Mouse (Mus musculus) CD8-positive naive resting alpha-beta T cell, adult 2 months (primary cell): ENCODE data around the gene Rnase4.

Experiments
- DNase-seq, 2 experiments: peaks; one replicate each; pipeline ENCODE4 v3.0.0; 2022; ENCODE audit warnings: low read depth in 2 of 2, low spot score in 2 of 2

Rnase4 gene

DNA sequence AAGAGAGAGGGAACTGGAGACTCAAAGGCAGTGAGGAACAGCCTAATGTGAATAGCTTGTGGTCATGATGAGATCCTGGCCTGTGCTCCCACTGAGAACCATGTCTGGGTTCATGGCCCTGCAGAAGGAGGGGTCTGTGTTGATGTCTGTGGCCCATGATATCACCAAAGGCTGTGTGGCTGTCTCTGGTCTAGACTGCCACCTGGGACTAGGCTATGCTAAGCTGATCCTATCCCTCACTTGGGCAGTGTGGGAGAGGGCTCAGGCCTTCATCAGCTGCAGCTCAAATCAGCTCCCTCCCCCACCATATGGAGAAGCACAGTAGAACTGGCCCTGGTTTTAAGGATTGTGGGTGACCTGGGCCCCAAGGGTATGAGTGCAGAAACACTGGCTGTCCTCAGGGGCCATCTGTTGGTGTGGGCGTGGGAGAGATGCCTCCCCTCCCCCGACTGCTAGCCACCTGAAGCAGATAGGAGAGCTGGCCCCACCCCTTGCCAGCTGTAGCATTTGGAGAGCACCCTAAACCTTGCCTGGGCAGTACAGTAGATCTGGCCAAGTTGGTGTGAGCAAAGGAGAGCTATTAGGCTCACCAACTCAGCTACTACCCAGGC is 36.9 kb downstream of the Rnase4 start:
- DNase-seq: no peak

DNA sequence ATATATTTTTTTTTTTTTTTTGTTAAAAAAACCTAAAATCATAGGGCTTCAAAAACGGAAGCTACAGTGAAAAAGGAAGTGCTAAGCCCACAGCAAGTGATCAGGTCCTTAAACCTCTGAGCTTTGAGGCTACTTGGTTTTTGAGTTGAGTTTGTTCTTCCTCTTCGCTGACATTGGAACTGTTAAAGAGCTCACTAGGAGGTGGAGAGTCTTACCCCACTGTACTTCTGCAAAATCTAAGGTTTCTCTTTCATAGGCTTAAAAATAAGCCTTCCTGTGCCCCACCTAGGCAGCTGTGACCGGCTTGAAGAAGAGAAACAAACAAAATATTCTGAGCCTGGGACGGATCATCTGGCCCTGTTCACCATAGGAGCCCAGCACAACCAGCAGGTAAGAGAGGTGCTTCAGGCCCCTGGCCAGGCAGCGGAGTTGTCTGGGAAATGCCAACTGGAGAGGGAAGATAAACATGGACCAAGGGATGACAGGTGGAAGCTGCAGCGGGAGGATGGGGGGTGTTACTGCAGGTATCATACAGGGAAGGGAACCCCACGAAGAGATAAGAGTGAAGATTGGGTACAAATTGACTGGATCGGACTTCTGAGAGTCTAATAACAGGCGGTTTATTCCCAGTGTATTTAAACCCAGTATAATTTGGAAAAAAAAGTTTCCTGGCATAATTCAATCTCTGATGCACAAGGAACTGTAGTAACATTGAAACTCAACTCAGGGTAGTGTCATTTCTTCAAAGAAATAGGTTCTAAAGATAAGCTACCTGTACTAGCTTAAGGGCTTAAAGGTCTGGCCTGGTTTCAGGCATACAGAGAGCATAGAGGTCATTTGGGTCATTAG is 38.1 kb downstream of the Rnase4 start:
- DNase-seq: no peak

DNA sequence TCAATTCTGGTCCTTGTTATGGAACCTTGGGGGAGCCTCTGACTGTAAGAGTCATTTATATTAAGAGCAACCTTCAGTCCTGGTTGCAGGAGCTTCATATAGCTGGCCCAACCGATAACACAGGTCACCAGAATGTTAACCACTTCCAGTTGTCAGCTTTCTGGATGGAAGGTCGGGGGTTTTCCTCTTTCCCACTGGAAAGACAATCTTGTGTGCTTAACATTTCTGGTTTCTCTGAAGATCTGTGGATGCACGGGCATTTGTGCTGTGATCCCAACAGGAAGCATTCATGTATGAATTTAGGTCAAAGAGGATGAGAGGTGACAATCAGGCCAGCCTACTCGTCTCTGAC is 38.7 kb downstream of the Rnase4 start:
- no peak for DNase-seq

DNA sequence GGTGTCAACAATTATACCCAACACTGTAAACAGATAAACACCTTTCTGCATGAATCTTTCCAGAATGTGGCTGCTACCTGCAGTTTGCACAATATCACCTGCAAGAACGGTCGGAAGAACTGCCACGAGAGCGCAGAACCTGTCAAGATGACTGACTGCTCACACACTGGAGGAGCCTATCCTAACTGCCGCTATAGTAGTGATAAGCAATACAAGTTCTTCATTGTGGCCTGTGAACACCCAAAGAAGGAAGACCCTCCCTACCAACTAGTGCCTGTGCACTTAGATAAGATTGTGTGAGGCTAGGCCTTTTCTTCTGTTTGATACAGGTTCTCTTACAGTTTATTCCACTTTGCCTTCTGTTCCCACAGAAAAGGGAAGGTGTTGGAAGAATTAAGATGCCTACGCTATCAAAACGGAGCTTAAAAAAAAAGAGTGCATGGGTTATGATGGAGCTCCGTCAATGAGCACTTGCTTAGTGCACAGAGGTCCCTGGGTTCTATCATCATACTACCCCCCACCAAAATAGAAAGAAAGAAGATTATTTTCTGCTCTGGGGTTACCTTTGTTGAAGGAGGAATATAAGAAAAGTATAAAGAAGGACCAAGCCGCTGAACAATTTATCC is 39.6 kb downstream of the Rnase4 start:
- no peak for DNase-seq

DNA sequence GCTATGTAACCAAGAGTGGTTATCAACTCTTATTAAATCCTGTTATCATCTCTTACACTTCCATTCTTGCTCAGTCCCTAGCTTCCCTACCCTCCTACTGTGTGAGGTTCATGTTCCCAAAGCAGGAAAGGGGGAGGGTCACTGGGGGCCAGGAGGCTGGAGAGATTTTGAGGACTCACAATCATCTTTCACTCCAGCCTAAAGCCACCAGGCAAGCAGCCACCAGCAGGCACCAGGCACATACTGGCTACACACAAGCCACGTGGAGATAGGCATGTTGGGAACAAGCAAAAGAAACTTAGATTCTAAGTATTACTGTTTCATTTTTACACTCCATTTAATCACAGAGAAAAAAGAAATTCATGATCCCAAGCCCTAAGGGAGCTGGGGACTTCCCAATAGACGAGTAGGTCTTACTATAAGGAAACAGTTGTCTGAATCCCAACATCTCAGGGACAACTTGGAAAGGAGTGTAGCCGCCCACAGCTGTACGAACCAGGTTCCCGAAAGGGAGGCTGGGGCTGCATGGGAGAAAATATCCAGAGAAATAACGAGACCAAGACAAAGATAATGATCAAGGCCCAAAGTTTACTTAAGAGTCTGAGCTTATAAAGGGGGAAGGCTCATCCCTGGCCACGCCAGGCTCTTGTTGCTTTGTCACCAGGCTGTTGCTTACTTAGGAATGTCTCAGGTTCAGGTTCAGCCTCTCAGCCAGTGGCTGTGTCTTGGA is 40.4 kb downstream of the Rnase4 start:
- no peak for DNase-seq

DNA sequence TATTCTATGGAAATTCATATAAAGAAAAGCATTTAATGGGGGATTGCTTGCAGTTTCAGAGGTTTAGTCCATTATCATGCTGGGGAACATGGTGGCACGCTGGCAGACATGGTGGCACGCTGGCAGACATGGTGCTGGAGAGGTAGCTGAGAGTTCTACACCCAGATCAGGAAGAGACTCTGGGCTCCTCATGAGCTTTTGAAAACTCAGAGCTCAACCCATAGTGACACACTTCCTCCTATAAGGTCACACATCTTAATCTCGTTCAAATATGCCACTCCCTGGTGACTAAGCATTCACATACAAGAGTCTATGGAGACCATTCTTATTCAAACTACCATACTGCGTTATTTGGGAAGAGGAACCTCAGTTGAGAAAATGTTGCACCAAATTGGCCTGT is 41.5 kb downstream of the Rnase4 start:
- DNase-seq: no peak

DNA sequence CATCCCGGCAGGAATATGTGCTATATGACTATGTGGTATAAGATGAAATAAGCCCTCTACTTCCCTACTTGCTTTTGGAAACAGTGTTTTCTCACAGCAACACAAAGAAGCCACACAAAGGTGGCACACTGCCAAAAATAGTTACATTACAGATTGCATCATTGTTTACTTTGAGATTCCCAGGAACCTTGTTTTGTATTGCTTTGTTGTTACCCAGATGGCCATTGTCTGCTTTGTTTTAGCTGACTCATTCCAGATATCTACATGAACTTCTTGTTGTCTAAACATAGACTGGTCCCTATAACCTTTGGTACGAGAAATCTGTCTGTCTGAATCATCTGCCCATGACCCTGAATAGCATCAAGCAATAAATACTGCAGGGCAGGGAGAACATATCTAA is 49.5 kb downstream of the Rnase4 start:
- DNase-seq: no peak

DNA sequence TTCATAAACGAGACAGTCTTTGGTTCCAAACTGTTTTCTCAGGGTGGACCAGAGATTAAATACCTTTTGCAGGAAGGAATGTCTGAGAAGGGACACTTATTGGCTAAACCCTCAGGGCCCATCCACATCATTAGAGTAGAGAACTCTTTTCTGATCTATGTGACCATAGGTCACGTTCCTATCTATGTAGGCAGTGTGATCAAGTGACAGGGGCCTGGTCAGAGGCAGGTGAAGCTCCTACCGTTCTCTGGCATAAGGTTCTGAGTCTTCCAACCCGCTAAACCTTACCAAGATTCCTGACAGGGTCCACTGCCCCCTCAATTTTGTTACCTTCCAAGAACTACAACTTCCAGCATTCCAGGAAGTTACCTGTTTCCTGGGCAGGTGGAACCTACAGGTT is 51.2 kb downstream of the Rnase4 start:
- DNase-seq: no peak

DNA sequence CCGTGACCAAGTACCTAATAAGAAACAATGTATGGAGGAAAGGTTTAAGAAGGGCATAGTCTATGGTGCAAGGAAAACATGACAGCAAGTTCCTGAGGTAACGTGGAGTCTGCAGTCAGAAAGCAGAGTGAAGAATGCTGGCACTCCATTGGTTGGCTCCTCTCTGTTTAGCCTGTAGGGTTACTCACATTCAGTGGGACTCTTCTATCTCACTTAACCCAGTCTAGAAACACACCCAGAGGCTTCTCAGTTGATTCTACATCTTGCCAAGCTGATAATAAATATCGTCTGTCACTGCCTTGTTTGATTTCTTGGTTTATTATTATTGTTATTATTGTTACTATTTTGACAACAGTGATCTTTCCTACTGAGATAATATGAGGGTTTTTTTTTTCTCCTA is 51.7 kb downstream of the Rnase4 start:
- DNase-seq: no peak

DNA sequence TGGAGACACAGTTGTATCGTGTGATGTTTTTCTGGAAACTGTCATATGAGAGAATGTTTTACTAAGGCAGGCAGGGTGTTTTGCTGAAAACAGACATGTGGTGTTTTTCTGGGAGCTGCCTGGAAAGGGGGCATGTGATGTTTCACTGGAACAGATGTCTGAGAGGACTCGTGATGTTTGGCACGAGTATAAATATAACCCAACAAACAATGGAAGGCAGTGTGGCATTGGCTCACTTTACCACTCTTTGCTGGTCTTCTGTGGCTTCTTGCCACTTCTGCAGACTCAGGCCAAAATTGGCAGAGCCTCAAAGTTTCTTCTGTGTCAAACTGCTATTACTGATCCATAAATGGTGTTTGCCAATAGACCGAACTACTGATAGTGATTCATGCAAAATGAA is 52.4 kb downstream of the Rnase4 start:
- DNase-seq: no peak

DNA sequence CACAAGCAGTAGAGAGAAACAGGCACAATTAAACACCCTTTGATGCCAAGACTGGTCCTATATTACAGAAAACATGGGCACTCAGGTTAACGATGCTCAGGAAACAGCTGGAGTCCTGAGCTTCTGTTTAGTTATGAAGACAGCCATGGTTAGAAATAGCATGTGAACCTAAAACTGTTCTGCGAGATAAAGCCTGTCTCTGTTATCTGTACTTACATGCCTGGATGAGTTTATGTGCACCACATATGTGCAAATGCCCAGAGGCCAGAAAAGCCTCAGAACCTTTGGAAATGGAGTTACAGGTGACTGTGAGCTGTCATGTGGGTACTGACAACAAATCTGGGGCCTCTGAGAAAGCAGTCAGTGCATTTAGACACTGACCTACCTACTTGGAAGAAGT is 53.1 kb downstream of the Rnase4 start:
- no peak for DNase-seq

DNA sequence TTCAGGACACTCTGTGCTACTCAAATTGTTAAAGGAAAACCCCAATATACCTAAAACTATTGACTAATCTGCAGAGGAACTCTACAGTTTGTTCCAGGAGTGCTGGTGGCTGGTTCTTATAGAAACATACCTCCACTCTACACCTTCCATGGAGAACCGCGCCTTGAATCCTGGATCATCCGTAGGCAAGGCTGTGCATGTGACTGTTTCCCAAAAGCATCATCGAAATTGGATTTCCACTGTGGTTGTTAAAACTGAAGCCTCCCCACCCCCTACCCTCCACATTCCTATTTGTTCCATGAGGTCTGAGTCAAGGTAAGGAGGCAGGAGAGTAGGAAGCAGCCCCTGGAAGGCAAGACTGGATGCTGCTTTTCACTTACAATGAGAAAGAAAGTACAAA is 53.6 kb downstream of the Rnase4 start:
- DNase-seq: no peak

DNA sequence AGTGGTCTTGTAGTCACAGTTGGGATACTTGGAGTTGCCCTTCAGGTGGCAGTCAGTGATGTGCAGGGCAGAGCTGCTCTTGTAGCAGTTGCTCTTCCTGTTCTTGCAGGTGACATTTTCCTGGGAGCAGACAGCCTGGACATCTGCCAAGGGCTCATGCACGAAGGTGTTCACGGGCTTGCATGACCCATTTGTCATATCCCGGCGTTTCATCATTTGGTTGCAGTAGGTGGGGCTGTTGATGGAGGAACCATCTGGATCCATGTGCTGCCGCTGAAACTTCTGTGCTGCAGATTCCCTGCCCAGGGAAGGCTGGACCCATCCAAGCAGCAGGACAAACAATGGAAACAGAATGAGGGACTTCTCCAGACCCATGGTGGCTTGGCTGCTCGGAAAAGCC is 54.6 kb downstream of the Rnase4 start:
- no peak for DNase-seq

DNA sequence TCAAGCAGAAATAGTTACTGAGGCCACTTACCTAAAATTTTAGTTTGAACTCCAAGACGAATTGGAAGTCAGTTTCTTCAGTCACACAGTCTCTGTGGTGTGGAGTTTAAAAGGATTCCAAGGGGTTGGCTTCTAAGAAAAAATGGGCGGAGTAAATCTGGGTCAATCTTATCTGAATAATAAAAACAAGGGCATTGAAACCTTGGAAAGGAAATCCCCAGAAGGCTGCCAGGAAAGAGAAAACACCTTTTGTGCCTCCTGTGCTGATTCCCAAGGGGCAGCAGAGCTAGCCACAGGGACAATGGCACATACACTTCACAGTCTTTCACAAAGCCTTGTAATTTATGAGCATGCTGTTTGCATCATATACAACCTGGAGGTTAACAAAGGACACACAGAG is 55.8 kb downstream of the Rnase4 start, which contains the start of gene Rnase1:
TSS of gene Rnase1 (minus strand) at position 101 of the 400 bp plus-strand sequence.
- no peak for DNase-seq

DNA sequence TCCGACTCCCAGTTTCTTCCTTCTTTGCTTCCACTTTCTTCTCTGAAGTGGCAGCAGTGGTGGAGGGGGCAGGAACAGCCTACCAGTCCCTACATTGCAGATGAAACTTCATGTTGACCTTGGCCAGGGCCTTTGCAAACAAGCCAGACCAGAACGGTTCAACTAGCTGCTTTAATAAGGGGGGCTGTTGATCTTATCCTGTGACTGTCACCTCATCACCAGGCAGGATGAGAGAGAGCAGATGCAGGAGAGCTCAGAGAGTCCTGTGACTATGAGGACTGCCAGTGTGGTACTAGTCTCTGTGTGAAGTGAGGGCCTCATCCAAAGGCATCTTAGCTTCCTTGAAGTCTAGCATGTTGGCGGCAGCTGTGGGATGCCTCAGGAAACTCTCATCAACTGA is 57.1 kb downstream of the Rnase4 start:
- no peak for DNase-seq

DNA sequence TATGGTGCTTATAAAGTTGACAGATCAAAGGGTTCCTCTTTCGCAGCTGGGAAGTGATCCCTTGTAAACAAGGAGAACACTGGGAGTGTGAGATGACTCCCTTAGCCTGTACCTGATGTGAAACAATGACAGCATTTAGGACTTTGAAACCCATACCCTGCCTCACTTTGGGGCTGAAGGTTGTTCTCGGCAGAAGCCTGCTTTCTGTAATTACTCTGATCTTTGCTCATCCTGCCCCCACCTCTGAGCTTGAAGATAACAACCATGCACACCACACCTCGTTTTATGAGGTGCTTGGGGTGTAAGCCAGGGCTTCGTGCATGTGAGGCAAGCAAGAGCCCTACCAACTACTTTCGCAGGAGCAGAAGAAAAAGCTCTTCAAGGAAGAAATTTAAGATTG is 58.3 kb downstream of the Rnase4 start:
- no peak for DNase-seq

DNA sequence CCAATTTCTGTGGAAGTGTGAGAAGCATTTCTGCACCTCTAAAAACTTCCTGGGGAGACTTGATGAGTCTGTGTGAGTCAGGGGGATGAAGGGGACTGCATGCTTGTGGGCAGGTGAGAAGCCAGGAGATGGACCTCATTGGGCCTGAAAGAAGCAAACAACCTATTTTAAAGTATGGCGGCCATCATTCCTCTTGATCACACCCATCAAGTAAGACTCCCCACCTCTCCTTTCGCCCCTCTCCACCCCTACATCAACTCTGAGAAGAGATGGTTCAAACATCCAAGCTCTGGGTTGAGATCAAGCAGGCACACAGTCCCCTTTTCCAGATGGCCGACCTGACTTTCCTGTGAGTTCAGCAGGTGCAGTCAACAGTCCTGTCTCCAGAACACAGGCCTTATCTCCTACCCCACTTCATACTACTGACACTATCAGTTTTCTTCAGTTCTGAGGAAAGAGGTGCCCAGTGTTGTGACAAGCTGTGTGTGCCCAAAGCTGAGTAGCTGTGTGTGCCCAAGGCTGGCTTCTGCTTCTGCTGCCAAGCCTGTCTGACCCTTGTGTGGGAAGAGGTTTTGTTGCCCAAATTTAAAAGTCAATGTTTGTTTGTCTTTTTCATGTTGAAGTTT is 59.4 kb downstream of the Rnase4 start:
- DNase-seq: no peak

DNA sequence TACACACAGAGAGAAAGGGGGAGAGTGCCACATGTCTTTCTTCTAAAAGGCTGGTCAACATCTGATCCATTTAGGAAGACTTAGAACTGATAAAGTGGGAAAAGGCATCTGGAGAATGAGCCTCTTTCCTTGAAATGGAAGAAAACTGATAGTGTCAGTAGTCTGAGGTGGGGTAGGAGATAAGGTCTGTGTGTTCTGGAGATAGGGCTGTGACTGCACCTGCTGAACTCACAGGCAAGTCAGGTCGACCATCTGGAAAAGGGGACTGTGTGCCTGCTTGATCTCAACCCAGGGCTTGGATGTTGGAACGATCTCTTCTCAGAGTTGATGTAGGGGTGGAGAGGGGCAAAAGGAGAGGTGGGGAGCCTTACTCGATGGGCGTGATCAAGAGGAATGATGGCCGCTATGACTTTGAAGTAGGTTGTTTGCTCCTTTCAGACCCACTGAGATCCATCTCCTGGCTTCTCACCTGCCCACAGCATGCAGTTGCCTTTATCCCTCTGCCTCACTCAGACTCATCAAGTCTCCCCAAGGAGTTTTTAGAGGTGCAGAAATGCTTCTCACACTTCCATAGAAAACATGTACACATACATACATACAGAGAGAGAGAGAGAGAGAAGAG is 61.5 kb downstream of the Rnase4 start:
- no peak for DNase-seq
